Mouse (Mus musculus) erythroid progenitor cell, adult 5-6 weeks (primary cell): ENCODE results near the gene Lactbl1. TPM values are rescaled to one million over a fixed set of nuclear protein-coding genes. Genes with fewer than 3 reads are reported as not detected.

Experiments
- ATAC-seq: replicated peaks from 2 replicates; pipeline ENCODE4 v1.8.0; 2016; ENCODE audit warnings: moderate number of reproducible peaks, mild to moderate bottlenecking, moderate TSS enrichment, inconsistent platforms; ENCODE audit not compliant: poor library complexity, low FRiP score, severe bottlenecking
- total RNA-seq, 2 experiments: library from RNA; stranded (forward) in 1 of 2; stranded (reverse) in 1 of 2; fragments of 150-400 nt in 1 of 2; fragments of 186-747, 209-891 nt in 1 of 2; gene quantifications; 2 replicates each; pipeline versions ENCODE4 v1.2.3 to v1.2.4; 2015 to 2017; ENCODE audit warnings: low replicate concordance in 2 of 2

Lactbl1 gene
- total RNA-seq, 2 experiments from 2014 or later: not detected

DNA sequence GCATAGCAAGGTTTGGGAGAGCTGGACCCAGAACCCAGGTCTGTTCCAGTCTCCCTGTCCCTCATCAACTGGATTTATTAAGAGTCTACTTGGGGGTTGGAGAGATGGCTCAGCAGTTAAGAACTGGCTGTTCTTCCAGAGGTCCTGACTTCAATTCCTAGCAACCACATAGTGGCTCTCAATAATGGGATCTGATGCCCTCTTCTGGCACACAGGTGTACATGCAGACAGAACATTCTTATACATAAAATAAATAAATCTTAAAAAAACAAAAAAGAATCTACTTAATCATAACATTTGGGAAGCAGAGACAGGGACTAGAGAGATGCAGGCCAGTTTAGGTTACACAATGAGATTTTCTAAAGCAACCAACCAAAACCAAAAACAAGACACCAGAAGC is 13.6 kb downstream of the Lactbl1 start:
- no peak for ATAC-seq

DNA sequence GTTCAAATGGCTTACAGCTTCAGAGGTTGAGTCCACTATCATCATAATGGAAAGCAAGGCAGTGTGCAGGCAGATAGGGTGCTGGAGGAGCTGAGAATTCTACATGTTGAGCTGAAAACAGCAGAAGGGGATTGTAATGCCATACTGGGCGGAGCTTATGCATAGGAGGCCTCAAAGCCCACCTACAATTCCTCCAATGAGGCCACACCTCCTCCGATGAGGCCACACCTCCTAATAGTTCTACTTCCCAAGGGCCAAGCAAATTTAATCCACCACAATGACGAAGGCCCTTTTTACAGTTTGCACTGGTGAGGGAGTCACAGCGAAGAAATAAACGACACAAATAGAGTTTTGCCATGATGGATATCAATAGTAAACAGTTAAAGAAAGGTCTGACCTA is 14.1 kb downstream of the Lactbl1 start:
- ATAC-seq: no peak

DNA sequence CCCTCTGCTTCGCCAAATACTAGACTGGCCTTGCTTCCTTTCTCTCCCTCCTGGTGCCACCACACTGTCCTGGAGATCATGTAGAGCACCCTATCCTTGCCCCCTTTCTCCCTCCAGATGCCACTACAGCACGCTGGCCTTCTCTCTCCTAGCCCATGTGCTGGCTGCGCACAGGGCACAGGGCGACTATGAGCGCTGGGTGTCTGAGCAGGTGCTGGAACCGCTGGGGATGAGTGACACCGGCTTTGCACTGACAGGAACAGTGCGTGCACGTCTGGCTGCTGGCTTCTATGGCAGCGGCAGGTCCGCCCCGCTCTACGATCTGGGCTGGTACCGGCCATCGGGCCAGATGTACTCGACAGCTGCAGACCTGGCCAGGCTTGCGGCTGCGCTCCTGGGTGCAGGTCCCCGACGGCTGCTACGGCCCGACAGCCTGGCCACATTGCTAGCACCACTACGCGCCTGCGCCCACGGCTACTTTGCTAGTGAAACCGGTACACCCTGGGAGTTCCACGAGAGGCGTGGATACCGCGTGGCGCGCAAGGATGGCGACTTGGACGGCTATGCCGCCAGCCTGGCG is 14.7 kb downstream of the Lactbl1 start:
- no peak for ATAC-seq

DNA sequence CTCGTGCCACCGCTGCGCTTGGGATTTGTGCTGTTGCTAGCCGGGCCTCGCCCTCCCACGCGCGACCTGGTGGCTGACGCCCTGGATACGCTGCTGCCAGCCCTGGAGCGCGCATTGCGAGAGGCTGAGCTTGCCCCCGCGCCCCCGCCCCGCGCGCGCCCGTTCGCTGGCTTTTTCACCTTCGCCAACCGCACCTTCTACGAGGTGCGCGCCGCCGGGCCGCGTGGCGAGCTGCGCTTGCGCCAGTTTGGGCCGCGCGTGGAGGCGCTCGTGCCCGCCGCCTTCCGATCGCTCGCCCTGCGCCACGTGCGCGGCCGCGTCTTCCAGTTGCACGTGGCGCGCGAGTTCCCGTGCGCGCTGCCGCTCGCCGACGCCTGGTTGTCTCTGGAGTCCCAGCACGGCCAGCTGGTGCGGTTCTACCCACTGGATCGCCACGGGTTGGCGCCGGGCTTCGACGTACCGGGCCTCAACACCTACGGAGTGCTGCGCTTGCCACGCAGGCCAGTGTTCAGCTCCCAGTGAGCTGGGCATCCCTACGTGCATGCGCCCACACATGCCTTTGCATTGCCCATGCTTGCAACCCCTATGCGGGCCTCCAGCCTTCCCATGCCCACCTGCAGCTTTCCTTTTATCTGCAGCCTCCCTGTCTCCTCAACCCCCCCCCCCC is 15.3 kb downstream of the Lactbl1 start:
- no peak for ATAC-seq

DNA sequence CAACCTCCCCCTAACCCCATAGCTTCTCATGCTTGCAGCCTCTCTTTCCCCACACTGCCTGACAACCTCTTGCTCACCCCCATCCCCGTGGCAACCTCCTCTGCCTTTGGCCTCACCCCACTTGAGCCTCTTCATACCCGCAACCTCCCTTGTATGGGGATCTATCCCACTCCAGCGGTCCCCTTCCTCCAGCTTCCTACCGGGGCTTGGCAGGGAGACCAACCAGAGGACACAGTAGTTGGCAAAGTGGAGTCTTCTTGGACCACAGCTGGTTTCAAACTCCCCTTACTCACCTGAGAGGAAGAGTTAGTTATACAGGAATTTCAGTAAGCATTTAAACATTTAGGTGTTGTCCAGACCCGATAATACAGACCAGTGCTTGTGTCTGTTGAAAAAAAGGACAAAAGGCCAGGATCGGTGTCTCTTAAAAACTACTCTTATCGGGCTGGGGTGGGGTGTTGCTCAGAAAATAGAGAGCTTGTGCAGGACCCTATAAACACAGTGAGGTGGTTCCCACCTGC is 15.9 kb downstream of the Lactbl1 start:
- ATAC-seq: no peak

DNA sequence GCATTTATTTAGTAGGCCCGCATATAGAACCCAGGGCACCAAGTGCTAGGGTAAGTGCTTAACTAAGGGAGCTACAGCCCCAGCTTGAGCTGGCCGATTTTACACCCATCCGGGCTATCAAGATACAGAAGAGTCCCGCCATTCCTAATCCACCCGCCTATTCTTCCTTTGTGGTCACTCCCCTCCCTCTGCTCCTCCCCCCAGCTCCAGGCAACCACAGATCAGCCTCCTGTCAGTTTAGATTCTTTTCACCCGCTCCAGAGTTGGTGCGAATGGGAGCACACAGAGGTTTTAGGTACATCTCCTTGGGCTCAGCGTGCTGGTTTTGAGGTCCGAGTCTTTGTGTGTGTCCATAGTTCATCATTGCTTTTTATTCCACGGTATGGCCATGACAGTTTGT is 16.5 kb downstream of the Lactbl1 start:
- ATAC-seq: no peak

DNA sequence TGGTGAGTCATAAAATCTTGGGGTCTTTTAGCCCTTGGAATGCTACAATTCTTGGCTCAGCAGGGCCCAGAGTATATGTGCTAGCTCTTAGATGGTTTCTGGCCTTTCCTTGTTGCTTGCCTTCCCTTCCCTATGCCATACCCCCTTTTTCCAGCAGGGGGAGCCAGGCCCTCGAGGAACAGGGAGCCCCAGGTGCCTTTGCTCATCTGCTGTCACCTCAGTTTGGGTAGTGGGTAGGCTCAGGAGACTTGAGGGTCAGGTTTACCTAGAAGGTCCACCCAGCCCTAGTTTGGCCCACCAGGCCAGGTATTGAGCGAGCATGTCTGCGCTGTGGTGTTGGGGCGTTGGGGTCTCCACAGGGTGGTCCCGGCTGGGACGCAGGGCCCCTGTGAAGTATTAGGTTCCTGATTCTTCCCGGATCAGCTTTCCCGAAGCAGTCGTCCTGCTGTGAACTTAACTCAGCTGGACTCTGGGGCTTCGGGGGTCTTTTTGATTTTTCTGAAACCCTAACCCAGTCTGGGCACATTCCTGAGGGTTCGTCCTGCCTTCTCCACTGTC is 26.6 kb downstream of the Lactbl1 start:
- peak; percentile 39 for ATAC-seq

DNA sequence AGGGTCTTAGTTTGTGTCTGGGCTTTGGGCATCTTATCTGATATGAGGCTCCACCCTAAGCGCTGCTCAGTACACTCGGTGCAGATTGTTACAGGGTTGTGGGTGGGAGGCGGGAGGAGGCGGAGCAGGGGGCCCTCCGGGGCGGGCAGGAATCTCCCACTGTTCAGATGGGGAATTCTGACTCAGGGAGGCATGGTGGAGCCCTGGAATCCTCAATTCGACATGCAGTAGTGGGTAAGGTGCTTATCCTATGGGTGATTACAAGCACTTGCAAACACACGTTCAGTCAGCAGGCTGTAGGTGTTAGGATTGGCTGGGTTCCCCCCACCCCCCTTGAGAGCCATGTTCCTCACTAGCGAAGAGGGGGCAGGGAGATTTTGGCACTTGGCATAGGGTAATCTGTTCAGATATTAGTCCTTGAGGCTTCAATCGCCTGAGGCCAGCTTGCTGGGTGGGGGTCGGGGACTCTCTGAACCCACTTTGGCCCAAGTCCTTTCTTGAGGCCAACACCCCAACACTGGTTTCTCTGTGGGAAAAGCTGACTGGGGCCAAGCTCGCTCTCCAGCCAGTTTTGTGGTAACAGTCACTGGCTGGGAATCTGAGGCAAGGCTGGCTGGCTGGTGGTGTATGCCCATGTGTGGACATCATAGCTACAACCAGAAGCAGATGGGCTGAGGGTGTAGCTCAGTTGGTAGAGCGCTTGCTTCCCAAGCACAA is 27.2 kb downstream of the Lactbl1 start:
- ATAC-seq: no peak

DNA sequence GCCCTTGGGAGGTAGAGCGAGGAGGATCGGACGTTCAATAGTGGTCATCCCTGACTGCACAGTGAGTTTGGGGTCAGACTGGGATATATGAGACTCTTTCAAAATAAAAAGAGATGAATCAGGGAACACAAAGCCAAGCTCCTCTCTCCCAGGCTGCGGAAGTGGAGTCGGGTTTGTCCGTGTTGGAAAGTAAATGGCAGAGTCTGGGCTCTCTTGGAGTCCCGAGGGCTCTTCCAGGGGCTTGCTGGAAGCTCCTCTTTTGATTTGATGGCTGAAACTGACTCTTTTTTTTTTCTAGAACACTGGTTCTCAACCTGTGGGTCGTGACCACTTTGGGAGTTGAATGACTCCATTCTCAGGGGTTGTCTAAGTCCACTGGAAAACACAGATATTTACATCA is 27.8 kb downstream of the Lactbl1 start:
- ATAC-seq: no peak

DNA sequence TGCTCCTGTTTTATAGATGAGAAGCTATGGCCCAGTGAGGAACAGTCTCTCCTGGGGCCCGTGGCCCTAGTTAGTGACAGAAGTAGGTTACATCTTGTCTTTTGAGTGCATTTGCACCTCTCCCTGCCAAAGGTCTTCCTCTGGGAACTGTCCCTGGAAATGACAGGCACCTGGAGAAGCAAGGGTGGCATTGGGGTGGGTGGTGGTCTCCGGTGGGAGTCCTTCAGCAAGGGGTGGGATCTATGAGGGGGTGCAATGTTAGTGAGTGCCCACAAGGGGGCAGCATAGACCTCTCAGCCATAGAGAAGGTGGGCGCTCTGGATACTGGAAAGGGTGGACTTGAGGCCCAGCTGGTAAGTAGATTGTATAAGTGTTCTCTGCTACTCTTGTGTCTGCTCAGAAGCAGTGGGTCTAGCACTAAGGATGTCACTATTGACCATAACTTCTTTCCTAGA is 29.0 kb downstream of the Lactbl1 start:
- no peak for ATAC-seq

DNA sequence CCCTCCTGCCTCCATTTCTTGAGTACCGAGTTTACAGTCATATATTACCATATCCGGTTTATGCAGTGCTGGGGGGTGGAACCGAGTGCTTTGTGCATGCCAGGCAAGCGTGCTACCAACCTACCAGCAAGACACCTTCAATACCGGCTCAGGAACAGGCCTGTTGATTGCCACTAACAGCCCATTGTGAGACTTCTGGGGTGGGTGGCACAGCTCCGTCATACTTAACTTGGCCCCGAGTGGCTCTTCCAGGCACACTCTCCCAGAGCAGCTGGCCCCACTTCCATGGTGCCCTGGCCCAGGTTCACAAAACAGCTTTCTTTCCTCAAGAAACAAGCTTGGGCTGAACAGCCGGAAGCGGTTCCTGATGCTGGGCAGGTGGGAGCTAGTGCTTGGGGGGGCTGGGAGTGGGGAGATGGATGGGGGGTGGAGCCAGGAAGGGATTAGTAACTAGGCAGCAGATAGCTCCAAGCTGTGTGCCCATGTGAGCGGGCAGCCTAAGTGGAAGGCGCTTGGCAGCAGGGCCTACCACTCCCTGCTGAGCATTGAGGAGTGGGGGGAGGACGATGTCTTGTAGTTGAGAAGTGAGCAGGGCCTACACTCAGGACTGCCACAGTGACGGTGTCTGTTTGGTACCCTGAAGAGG is 29.6 kb downstream of the Lactbl1 start:
- ATAC-seq: no peak

DNA sequence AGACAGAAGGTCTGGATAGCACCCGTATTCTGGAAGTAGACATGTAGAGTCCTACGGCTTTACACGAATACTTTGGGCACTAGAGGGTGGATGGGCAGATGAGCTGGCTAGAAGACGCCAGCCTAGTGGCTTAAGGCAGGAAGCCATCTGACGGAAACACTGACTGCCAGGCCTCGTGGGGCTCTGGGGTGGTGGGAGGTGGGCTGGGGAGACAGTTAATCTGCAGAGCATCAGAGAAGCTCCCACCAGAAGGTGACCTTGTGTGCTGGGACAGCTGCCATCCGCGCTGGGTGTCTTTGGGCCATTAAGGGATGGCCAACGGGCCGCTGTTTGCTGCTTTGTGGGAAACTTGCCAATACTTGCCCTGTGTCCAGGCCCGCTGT is 30.1 kb downstream of the Lactbl1 start:
- ATAC-seq: no peak

DNA sequence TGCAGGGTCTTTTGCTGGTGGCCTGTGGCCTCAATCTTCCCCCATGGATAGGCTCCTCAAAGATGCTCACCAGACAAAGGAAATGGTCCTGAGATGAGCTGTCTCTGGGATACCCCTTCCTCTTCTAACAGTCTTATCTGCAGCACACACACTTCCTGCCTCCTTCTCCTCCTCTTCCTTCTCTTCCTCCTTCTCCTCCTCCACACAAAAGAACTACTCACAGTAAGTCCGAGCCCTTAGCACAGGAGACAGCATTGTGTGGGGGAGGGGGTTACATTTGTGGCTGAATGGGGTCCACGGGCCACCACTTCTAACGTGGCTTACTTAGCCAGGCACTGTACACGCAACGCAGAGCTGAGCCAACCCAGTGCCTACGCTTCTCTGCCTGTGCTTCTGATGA is 30.6 kb downstream of the Lactbl1 start:
- ATAC-seq: no peak

DNA sequence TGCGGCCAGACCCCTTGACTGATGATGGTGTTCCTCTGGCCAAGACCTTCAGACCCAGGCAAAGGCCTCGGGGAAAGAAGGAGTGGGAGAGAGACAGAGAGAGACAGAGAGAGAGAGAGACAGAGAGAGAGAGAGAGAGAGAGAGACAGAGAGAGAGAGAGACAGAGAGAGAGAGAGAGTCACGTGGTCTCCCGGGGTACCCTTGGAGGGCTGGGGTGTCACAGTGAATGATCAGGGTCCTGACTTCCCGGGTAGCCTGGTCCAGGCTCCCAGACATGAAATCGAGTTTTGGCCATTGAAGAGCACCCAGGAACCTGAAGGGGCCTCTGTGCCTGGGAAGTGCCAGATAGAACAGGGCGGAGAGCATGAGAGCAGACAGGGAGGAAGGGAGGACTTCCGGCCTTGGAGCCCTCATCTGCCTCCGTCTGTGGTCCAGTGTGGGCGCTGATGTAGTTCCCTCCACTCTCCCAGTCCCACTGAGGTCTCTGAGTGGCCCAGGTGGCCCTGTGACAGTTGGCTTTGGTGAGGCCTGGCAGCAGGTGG is 31.3 kb downstream of the Lactbl1 start:
- no peak for ATAC-seq

DNA sequence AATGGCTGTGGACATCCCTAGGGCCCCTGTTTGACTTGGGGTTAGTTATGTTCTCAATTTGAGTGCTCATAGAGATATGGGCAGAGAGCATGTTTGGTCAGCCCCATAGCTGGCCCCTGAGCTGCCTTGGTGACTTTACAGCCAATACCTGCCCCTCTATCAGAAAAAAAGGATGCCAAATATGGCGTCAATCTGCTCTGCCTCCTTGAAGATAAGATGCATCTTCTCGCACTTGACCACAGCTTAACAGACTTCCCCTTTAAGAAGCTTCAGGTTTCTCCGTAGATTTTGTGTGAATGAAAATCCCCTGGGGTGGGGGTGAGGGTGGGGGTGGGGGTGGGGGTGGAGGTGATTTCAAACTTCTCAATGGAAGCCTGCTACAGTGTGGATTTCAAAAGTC is 35.5 kb downstream of the Lactbl1 start:
- no peak for ATAC-seq

DNA sequence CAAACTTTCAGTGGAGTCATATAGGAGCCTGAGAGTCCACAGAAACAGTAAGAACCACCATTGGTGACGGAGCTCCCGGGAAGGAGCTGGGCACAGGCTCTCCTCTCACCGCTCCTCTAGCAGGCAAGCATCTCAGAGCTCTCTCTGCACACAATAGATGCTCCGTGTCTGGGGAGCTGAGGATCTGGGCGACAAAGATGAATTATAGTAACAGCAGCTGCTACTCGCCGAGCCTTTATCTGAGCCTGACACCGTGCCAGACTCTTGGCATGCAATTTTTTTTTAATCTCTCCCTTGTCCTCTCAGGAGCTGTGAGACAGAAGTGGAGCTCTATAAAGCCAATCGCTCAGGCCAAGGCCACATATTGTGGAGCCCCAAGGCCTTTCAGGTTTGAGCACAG is 42.6 kb downstream of the Lactbl1 start:
- no peak for ATAC-seq

DNA sequence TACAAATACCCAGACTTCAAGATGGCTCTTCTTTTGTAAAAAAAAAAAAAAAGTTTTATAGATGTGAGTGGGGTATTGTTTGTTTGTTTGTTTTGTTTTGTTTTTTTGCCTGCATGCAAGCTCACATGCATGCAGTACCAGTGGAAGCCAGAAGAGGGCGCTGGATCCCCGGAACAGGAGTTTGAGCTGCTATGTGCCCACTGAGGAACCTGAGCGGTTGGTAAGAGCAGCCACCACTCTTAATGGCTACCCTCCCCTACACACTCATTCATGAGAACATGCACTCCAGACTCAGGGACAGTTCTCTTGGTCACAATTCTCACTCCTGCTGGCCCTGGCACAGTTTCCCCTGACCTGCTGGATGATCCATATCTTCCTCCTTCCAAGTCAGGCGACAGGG is 43.6 kb downstream of the Lactbl1 start:
- no peak for ATAC-seq

DNA sequence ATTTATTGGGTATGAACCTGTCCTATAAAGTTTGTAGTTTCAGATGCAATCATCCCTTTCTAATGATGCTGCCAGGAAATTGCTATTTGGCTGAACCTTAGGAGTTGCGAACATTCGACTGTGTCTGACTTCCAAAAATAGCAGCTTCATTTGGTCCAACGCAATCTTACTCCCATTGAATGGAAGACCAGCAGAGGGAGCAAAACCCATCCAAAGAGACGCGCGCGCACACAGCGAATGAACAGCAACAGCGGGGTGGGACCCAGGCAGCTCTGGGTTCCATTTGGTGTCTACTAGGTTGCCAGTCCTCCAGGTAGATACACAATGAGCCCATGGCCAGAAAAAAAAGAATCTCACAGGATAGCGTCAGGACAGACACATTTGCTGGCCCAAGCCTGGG is 45.3 kb downstream of the Lactbl1 start:
- ATAC-seq: no peak

DNA sequence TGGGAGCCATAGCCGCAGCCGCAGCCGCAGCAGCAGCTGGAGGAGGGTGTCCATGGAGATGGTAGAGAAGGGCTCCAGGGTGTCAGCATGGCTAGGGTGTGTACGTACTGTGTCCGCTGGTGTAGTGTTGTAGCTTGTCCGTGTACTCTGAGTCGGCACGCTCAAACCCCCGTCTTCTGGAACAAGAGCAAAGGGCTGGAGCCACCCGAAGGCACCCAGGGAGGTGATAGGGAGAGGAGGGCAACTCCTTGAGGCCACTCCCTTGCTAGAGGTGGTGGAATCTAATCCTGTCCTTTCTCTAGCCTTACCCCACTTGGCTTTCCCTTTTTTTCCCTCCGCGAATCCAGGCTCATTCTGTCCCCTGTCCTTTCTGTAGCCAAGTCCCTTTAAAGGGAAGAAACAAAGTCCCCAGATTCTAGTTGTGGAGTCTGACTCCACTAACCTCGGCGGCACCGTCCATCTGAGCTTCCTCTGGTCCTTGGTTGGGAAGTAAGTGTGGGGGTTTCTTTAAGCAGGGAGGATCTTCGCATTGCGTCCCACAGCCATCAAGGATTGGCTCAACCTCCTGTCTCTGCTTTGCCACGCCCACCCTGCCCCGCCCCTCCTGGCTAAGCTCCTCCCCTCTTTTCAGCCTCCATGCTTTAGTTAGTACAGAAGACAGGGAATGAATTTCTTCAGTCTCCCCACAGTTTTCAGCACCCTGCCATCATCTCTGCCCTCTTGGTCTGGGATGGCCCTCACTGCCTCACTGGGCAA is 50.1 kb downstream of the Lactbl1 start:
- no peak for ATAC-seq
